Mouse (Mus musculus) heart, adult 11 months (tissue): ENCODE measurements around the gene Ercc6l.

Source experiments
- DNase-seq: peaks from one replicate; pipeline ENCODE4 v3.0.0; 2022

The Ercc6l gene

GRCm38 (mm10) chrX:102103830-102104229 is 53.1 kb downstream of the Ercc6l start:
- peak; percentile 4 for DNase-seq

GRCm38 (mm10) chrX:102101886-102102285 is 55.0 kb downstream of the Ercc6l start:
- peak; percentile 55 for DNase-seq

GRCm38 (mm10) chrX:102094381-102094904 is 62.4 kb downstream of the Ercc6l start:
- peak; percentile 16 for DNase-seq
